Mouse (Mus musculus): Measurements from ENCODE around the gene Myb.

DNA sequence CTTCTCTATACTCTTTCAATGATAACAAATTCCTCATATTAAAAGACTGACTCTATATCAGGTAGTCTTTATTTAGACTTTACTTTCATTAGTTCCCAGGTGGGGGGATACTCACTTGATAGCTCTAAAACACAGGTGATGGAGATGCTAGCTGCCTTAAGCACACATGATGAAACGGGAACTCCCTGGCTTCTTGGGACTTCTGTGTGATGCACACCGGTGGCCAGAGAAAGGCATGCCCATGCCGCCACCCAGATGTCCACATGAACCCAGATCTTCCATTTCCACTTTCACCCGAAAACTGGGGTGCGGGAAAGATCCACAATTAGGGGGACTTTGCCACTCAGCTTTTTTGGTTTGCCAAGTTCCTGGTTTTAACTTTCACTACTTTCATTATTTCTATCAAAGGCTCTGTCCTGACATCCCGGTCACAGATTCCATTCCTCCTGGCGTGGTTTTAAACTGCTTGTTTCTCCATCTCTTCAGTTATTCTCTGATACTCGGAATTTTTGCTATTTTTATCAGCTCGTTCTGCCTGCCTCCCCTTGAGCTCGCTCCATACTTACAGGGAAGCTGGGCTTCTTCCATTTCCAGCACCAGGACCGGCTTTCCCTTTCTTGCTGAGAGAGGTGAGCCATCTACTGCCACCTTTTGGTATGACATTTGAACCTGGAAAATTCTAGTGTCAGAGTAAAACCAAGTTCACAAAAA, 27.9 kb upstream of the Myb start:
- TF ChIP-seq CTCF (IDR thresholded peaks at IDR 0.05; ENCODE audit: control insufficient read depth, insufficient read depth, low read length) (peak; percentile 59), POLR2A (IDR thresholded peaks at IDR 0.05; ENCODE audit: borderline replicate concordance, control insufficient read depth, low read depth, low read length) (no peak)

Measured in bone marrow, adult 2 months (tissue).